Mouse (Mus musculus) retina, postnatal 1 day (tissue): Measurements from ENCODE around the gene 2900011O08Rik.

Experiments used
- DNase-seq: peaks from one replicate; pipeline ENCODE4 v3.0.0-alpha.2; 2012

Gene 2900011O08Rik

DNA sequence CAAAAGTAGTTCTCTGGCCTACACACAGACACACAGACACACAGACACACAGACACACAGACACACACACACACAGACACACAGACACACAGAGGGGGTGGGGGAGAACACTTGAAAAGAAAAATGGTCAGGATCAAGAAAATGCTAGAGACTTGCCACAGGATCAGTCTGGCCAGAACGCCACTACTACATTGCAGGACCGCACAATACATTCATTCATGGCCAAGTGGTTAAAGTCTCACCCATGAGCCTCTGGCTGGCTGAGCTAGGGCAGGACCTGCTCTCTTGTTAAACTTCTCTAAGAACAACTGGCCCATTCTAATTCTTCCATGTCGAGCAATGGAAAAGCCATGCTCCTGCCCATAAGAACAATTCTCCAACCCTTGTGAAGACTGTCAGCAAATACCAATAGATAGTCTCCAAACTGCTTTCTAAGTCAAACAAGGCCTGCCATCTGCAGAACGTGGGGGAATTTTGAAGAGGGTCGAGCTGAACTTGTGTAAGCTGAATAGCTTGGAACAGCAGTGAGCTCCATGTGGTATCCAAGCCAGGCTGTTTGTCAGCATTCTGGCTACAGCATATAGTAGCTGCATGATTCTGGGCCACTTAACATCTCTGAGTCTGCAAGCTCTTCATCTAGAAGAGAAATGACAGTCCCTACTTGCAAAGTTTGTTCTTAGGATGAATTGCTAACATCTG is 84.2 kb downstream of the 2900011O08Rik start:
- DNase-seq, result no peak

- no peak for DNase-seq
Measured at GRCm38 (mm10) chr16:14082925-14083324, 96.5 kb downstream of the 2900011O08Rik start.

DNA sequence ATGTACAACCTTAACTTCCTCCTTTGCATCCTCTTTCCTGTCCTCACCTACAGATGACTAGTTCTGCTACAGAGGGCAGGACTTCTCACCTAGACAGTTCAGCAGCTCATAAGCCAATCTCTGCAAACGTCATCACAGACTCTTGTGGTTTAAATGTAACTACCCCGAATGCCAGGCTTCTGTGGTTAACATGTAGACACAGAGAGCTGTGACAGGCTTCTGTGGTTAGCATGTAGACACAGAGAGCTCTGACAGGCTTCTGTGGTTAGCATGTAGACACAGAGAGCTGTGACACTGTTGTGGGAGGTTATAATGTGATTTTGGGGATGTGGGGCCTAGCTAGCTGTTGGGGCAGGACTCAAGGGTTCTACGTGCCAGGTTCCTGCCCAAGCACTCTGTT is 101.8 kb downstream of the 2900011O08Rik start:
- no peak for DNase-seq

- DNase-seq, result no peak
Measured at GRCm38 (mm10) chr16:14089296-14089695, 102.9 kb downstream of the 2900011O08Rik start.

- no peak for DNase-seq
Measured at GRCm38 (mm10) chr16:14091771-14092170, 105.4 kb downstream of the 2900011O08Rik start.

GRCm38 (mm10) chr16:14105891-14106290 is 119.5 kb downstream of the 2900011O08Rik start:
- DNase-seq, result no peak

GRCm38 (mm10) chr16:14109651-14110230 is 123.3 kb downstream of the 2900011O08Rik start:
- no peak for DNase-seq

- no peak for DNase-seq
Measured at GRCm38 (mm10) chr16:14110922-14111321, 124.5 kb downstream of the 2900011O08Rik start.

DNA sequence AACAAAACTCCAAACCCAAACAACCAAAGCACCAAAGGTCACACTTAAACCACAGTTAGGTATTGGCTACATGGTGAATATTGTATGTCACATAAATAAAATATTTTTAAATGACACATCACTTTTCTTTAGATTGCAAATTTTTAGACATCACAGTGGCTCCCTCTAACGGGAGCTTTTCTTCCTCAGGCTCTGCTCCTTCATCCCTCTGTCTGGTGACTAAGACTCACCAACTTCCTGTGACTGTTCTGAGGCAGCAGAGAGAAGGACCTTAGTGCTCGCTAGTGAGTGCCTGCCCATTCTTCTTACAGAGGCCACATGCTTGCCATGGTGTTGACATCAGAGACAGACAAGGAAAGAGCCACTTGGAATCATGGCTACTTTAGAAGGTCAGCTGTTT is 125.7 kb downstream of the 2900011O08Rik start:
- no peak for DNase-seq

DNA sequence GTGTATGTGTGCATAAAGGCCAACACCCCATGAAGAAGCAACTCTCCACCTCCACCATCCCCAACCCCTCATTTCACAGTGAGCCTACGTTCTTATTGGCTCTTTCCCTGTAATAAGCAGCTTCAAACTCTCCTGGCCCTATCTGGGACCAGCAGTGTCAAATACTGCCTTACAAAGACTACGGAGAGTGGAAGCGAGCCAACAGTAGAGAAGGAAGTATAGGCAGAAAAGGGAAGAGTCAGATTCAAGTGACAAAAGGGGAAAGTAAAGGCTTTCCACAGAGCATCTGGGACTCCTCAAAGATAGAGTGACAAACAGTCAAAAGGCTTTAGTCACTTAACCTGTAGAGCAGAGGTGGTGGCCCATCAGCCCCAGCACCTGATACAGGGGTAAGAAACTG is 126.3 kb downstream of the 2900011O08Rik start:
- DNase-seq, result no peak

DNA sequence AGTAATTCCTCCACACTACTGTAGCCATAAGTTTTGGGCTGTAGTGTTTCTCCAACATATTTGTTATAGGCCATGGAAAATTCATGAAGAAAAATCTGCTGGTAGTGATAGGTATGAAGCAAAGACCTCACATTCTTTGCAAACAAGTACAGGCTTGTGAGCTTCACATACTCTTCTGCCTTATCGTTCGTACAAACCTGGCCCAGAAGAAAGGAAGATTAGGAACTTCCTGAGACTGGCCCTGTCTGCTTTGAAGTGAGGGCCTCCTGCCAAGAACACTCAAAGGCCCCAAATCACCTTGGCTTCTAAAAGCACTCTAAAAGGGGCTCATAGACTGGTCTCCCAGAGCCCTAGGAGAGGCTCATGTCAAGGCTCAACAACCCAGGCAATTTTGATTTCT is 130.9 kb downstream of the 2900011O08Rik start:
- DNase-seq, result no peak

DNA sequence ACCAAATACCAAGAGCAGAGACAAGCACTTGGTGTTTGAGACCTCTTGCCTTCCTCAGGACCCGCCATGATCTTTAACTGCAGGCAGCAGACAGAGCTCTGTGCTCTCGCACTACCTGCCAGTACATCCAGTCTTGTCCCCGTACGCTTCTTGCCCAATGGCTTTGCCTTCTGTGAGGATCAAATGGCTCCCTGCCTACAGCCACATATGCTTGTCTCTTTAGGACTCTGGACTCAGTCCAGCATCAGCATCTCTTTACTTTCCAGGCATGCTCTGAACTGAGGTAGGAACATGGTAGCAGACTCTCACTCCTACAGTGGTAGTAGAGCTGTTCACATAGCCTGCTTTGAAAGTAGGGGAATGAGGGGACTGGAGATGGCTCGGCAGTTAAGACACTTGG is 134.5 kb downstream of the 2900011O08Rik start:
- DNase-seq, result no peak

- DNase-seq, result no peak
Measured at GRCm38 (mm10) chr16:14121563-14121962, 135.2 kb downstream of the 2900011O08Rik start.

DNA sequence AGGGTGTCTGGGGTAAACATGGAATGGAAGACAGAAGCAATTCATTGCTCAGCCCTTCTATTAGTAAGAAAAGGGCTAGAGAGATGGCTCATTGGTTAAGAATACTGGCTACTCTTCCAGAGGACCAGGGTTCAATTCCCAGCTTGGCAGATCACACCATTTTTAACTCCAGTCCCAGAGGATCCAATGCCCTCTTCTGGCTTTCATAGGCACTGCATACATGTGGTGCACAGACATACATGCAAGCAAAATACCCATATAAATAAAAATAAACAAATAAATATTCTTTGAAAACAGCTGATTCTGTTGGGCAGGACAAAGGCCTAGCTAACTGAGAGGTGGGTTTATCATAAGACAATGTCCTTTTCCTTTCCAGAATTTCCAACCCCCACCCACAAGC is 136.2 kb downstream of the 2900011O08Rik start:
- DNase-seq, result no peak

GRCm38 (mm10) chr16:14123901-14124300 is 137.5 kb downstream of the 2900011O08Rik start:
- no peak for DNase-seq

DNA sequence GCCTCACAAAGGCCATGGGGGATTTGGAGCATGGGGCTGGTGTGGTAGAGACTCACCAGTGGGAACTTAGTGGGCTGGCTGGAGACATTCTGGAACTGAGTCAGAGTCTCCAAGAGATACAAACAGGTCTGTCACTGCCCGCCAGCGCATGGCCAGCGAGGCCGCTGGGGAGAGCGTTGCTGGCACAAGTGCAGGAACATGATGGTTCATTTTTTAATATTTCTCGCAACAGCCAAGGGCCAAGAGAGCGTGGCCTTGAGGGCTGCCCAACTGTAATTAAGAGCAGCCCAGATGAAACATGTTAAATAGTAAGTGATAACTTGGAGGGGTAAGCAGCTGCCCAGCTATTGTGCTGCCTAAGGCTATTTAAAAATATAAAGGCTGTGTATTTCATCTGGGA is 138.3 kb downstream of the 2900011O08Rik start:
- DNase-seq, result no peak

GRCm38 (mm10) chr16:14125253-14125652 is 138.8 kb downstream of the 2900011O08Rik start:
- no peak for DNase-seq

DNA sequence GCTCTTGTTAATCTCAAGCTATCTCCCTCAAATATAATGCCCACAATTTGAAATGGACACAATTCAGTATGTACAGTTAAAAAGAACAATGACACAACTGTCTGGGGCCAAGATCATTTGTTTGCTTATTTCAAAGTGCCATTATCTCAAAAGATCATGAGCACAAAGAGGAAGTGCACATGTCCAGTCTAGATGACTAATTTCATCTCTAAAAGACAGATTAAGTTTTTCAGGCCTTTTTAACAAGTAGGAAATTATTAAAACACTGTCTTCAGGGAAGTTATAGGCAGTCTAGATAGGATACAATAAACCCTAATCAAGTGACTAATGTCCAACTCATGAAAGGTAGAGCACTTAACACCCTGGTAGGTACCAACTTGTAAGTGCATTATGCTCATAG is 142.6 kb downstream of the 2900011O08Rik start:
- no peak for DNase-seq

DNA sequence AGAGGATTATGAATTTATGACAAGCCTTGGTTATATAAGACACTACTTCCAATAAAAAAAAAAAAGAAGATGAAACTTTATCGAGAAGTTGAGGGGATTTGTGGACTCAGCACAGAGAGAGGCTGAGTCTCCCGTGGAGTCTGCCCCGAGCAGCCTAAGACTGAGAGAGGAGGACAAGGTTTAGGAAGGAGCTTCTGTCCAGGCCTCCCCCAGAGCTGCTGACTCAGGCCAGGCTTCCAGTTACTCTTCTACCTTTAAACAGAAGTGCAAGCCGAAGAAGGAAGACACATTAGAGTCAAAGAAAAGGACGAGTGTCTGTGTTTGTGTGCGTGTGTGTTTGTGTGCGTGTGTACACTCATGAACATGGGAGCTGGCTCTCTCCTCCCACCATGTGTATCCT is 144.4 kb downstream of the 2900011O08Rik start:
- DNase-seq, result no peak

GRCm38 (mm10) chr16:14131376-14131775 is 145.0 kb downstream of the 2900011O08Rik start:
- DNase-seq, result no peak

DNA sequence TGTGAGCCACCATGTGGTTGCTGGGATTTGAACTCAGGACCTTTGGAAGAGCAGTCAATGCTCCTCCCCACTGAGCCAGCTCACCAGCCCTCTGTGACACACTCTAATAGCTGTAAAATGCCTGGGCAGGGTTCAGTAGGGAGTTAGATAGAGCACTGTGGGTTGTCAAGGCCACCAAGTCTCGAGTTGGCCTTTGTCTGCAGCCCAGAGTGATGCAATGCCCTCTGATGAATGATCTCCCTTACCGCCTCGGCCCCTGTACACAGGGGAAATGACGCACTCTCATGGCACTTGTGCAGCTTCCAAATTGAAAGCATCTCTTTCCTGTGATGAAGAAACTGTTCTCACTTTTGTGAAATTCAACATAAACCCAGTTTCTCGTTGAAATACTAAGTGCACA is 145.4 kb downstream of the 2900011O08Rik start:
- no peak for DNase-seq

DNA sequence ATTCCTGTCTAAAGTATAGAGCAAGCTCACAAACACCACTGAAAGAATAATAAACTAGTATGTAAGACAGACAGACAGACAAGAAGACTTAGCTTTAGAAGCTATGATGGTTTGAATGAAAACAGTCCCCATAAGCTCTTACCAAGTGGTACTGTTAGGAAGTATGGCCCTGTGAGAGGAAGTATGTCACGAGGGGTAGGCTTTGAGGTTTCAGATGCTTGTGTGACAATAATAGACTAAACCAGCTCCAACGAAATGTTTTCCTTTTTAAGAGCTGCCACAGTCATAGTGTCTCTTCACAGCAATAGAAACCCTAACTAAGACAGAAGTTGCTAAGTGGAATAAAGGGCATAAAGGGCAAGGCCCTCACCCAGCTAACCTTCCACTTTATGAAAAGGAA is 148.6 kb downstream of the 2900011O08Rik start:
- no peak for DNase-seq

GRCm38 (mm10) chr16:14137976-14138561 is 151.7 kb downstream of the 2900011O08Rik start:
- no peak for DNase-seq

DNA sequence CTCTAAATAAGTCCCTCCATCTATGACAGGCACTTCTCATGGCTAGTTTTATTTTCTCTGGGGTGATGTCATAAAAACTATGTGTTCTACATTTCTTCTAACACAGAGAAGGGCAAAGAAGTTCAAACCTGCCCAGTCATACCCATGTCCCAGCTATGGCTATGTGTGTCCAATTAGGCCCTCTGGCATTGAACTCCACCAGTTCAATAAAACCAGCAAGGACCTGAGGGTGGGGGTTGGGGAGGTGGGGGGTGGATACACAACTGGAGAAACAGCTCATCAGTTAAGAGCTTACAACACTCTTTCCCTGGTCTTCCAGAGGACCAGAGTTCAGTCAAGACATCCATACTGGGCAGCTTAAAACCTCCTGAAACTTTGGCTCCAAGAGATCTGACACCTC is 152.7 kb downstream of the 2900011O08Rik start:
- no peak for DNase-seq

GRCm38 (mm10) chr16:14143298-14143697 is 156.9 kb downstream of the 2900011O08Rik start:
- no peak for DNase-seq
